Mouse (Mus musculus) T-helper 17 cell (primary cell): ENCODE results near the gene Tagln2.

ENCODE experiments used
- in situ Hi-C, 2 experiments: fragments of 300-600 bp; cut with MboI, MseI; formaldehyde crosslinking; loops; 1 replicate in 1 of 2; 2 replicates in 1 of 2; pipeline ENCODE4 v1.15.1; 2025; ENCODE audit warnings: high pct_unique_total_duplicates in 2 of 2

Gene Tagln2

GRCm38 (mm10) chr1:172502145-172503110 lies 2.6 kb downstream of the Tagln2 start:
- in situ Hi-C loops, result loop anchor here in 1 of 2 experiments (25.0 kb wide), 2 partner anchors 1440 to 1640 kb away; partner anchors contain the start of genes Atf6 and Fcgr3

DNA sequence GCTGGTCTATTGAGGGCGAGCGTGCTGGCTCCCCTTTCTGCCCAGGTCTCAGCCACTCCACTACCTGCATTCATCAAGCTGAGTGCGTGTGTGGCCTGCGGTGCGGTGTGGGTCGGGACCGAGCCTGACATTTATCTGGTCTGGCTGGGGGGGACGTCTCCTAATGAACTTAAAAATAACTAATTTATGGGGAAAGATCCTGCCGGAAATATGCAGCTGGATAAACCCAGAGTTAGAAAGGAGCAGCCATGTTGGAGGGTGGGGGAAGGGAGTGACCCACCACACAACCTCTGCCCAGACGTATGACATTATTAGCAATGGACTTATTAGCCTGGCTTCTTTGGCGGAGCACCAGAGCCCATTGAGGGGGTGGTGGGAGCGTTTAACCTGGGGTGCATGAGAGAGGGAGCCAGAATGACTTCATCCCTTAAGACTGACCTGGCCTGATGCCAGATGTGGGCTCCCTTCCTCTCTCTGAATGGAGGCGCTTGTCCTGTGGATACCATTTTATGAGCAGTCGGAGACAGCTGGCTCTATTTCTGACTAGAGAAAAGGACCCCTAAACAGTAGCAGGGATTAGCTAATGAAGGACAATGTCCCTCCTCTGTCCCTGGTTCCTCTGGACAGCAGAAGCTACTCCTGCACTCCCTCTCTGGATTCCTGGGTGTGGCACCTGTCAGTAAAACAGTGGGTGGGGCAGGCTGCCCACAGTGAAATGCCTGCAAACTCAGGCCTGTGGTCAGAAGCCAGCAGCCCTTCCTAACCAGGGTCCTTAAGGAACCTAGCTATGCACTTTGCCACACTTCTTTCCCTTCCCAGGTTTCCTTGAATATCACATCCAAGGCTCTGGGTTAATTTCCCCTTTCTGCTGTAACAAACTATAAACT lies 3.5 kb downstream of the Tagln2 start:
- in situ Hi-C loops, result loop anchor here in 1 of 2 experiments (25.0 kb wide), 2 partner anchors 1441 to 1641 kb away; partner anchors contain the start of genes Atf6 and Fcgr3

DNA sequence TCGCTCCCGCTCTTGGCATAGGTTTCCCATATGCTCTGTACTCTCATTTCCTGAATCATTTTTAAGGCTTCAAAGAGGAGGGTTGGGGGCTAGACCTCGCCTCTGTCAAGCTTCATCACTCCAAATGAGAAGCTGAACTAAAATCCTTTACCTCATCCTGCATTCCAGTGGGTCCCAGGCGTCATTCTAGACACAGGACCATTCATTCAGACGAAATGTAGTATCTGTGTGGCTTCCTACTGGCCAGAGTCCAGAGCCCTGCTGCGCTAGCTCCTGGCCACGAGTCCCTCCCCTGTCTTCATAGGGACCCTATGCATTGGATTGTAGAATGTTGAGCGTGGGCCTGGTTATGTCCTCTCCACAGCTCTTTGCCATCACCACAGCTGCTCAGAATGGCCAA lies 4.9 kb downstream of the Tagln2 start:
- in situ Hi-C loops, result loop anchor here in 1 of 2 experiments (25.0 kb wide), 2 partner anchors 1442 to 1642 kb away; partner anchors contain the start of genes Atf6 and Fcgr3

DNA sequence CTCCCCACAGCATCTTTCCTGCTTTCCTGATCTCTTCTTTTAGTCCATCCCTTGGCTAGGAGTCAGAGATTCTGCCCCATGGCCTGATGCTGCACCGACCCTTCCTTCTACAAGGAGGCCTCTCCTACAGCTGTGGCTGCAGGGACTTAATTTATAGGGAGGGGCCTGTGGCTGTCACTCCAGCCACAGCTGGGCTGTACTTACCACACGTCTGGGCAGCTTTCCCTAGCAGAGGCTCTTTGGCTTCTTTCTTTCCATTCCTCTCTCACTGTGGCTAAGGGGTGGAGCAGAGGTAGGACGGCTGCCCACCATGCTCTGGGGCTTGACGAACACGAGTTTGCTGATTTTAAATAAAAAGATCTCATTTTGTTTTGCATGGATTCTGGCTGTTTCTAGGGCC lies 7.2 kb downstream of the Tagln2 start:
- in situ Hi-C loops, result loop anchor here in 1 of 2 experiments (25.0 kb wide), 2 partner anchors 1445 to 1645 kb away; partner anchors contain the start of genes Atf6 and Fcgr3

GRCm38 (mm10) chr1:172507701-172508100 lies 7.9 kb downstream of the Tagln2 start:
- in situ Hi-C loops, result loop anchor here in 1 of 2 experiments (25.0 kb wide), 2 partner anchors 1445 to 1645 kb away; partner anchors contain the start of genes Atf6 and Fcgr3

DNA sequence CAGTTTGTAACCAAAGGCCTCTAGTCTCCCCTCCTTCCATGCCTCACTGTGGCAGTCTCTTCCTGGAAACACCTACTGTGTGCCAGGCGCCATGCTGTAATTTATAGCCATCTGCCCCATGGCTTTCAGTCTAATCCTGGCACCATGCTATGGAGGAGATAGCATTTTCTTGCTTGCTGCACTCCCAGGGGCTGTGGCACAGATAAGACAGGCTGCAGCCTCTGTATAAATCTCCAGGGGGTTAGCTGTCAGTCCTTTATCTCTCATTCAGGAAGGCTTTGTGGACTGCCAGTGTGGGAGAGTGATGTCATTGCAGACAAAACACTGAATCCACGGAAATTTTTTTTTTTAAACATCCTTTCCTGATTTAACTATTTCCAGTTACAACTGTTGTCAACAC lies 8.3 kb downstream of the Tagln2 start:
- in situ Hi-C loops, result loop anchor here in 1 of 2 experiments (25.0 kb wide), 2 partner anchors 1446 to 1646 kb away; partner anchors contain the start of genes Atf6 and Fcgr3

- in situ Hi-C loops, result loop anchor here in 1 of 2 experiments (25.0 kb wide), 2 partner anchors 1447 to 1647 kb away; partner anchors contain the start of genes Atf6 and Fcgr3
These were observed 9.4 kb downstream of the Tagln2 start for GRCm38 (mm10) chr1:172509235-172509634.

GRCm38 (mm10) chr1:172509983-172510382 lies 10.1 kb downstream of the Tagln2 start:
- in situ Hi-C loops, result loop anchor here (10.0 to 25.0 kb wide), 3 partner anchors 305 to 1648 kb away; partner anchors contain the start of genes Atf6 (in 1 of the 2), Fcgr3 (in 1 of the 2) and Pea15a (in 1 of the 2)

- in situ Hi-C loops, result loop anchor here (10.0 to 25.0 kb wide), 3 partner anchors 306 to 1648 kb away; partner anchors contain the start of genes Atf6 (in 1 of the 2), Fcgr3 (in 1 of the 2) and Pea15a (in 1 of the 2)
These were observed 10.7 kb downstream of the Tagln2 start for GRCm38 (mm10) chr1:172510421-172510972.

GRCm38 (mm10) chr1:172512962-172513361 lies 13.1 kb downstream of the Tagln2 start:
- in situ Hi-C loops, result loop anchor here (10.0 to 25.0 kb wide), 3 partner anchors 308 to 1651 kb away; partner anchors contain the start of genes Atf6 (in 1 of the 2), Fcgr3 (in 1 of the 2) and Pea15a (in 1 of the 2)

DNA sequence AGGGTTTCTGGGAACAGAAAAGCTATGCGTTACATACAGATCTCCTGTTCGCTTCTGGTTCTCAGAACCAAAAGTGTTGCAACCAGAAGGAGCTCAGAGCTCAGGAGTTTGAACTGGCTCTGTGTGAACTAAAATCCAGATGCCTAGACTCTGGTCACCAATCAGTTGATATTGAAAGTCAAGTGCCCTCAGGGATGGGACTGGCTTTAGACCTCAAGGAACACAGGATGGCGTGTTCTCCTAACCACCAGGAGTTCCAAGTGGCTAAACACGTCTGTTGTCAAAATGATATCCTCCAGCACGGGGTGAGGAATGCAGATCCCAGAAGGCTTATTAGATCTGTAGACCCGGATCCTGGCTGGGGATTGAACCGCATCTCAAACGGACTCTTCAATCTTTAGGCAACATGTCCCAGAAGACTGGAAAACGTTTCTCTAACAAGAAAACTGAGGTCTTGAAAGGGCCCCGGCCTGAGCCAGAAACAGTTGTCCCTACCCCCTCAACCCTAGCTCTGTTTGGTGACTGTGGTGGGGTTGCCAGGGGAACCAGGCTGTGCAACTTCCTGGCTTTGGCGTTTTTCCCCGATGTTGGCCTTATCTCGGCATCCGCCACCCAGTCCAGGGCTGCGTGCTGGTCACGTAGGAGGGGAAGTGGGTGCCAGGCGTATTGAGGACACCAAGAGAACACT lies 13.8 kb downstream of the Tagln2 start:
- in situ Hi-C loops, result loop anchor here (10.0 to 25.0 kb wide), 3 partner anchors 309 to 1651 kb away; partner anchors contain the start of genes Atf6 (in 1 of the 2), Fcgr3 (in 1 of the 2) and Pea15a (in 1 of the 2)

GRCm38 (mm10) chr1:172514213-172514529 lies 14.3 kb downstream of the Tagln2 start:
- in situ Hi-C loops, result loop anchor here (10.0 to 25.0 kb wide), 3 partner anchors 309 to 1652 kb away; partner anchors contain the start of genes Atf6 (in 1 of the 2), Fcgr3 (in 1 of the 2) and Pea15a (in 1 of the 2)

DNA sequence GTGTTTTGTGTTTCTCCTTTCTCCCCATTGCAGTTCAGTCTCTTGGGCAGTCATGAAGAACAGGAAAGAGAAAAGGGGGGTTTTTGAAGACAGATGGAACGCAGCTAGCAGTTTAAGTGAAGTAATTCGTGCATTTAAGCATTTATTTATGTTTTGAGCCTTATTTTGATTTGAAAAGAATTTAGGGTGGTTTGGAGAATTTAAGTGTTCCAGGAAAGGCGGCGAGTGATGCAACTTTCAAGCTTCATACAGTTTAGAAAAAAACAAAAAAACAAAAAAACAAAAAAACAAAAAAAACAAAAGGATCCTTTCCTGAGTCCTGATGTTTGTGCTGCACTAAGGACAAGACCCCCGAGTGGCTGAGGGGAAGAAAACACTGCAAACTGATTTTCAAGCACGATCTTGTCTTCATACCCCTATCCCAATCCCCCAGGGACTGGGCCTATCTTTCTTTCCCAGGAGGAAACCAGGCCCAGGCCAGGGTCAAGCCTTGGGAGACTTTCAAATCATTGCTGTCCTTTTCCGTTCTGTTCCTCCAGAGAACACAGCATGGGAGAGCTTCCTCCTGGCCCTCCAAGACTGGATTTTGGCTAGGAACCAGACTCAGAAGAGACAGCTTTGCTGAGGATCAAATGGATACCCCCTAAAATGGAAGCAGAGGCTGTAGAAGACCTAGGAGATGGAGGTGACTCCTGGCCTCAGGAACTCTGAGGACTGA lies 14.9 kb downstream of the Tagln2 start:
- in situ Hi-C loops, result loop anchor here (10.0 to 25.0 kb wide), 3 partner anchors 310 to 1652 kb away; partner anchors contain the start of genes Atf6 (in 1 of the 2), Fcgr3 (in 1 of the 2) and Pea15a (in 1 of the 2)

GRCm38 (mm10) chr1:172515396-172515795 lies 15.5 kb downstream of the Tagln2 start:
- in situ Hi-C loops, result loop anchor here (10.0 to 25.0 kb wide), 3 partner anchors 311 to 1653 kb away; partner anchors contain the start of genes Atf6 (in 1 of the 2), Fcgr3 (in 1 of the 2) and Pea15a (in 1 of the 2)

GRCm38 (mm10) chr1:172518013-172518412 lies 18.2 kb downstream of the Tagln2 start:
- in situ Hi-C loops, result loop anchor here (10.0 to 25.0 kb wide), 3 partner anchors 313 to 1656 kb away; partner anchors contain the start of genes Atf6 (in 1 of the 2), Fcgr3 (in 1 of the 2) and Pea15a (in 1 of the 2)

- in situ Hi-C loops, result loop anchor here (10.0 to 25.0 kb wide), 3 partner anchors 315 to 1657 kb away; partner anchors contain the start of genes Atf6 (in 1 of the 2), Fcgr3 (in 1 of the 2) and Pea15a (in 1 of the 2)
These were observed 19.8 kb downstream of the Tagln2 start for GRCm38 (mm10) chr1:172519644-172520043.

DNA sequence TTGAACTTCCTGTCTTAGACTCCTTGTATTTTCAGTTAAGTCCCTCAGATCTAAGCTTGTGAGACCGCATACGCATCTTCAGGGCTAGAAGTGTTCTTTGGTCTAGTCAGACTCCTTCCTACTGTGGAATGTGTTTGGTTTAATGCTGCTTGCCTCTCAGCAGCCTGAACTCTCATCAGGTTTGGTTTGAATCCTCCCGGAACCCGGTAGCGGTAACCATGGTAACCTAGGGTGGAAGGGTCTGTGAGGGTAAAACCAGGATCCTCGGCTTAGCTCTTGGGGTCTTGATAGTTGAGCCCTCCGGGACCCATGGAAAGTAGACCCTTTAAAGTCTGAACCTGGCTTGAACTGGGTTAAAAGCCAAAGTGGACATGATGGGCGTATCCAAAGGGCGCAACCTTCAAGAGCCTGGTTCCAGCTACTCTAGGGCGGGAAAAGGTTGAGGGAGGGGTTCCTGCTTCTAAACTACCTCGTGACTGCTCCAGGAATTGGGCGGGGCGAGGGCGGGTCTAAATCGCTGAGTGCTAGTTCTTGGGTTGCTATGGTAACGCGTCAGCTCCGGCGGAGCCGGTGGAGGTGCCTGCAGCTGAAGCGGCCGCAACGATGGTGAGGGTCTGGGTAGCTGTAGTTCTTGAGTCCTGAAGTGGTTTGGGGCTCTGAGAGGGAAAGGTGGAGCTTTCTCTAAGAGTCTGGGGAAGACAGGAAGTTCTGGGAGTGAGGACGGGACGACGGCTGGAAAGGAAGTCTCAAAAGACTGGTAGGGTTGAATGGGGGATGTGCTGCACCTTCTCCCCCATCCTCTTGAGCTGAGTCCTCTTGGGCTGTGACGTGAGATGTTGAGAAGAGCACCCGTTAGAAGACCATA lies 21.0 kb downstream of the Tagln2 start, which contains the start of gene Cfap45:
Cfap45 (plus strand) TSS at position 226 of the 865 bp plus-strand sequence.
- in situ Hi-C loops, result loop anchor here in 1 of 2 experiments (25.0 kb wide), 2 partner anchors 1459 to 1659 kb away; partner anchors contain the start of genes Atf6 and Fcgr3
